Mouse (Mus musculus) cerebellum, postnatal 36 days (tissue): ENCODE data around the gene Sox12.
"Not testable (repeated sequence)": the region's sequence is repeated elsewhere in the genome, so short reads cannot be mapped to it uniquely, and the experiment has no call there.

ENCODE experiments used
- DNase-seq, 2 experiments: peaks; one replicate each; pipeline ENCODE4 v3.0.0; 2021 to 2022; ENCODE audit warnings: mixed read lengths in 2 of 2

Gene Sox12

DNA sequence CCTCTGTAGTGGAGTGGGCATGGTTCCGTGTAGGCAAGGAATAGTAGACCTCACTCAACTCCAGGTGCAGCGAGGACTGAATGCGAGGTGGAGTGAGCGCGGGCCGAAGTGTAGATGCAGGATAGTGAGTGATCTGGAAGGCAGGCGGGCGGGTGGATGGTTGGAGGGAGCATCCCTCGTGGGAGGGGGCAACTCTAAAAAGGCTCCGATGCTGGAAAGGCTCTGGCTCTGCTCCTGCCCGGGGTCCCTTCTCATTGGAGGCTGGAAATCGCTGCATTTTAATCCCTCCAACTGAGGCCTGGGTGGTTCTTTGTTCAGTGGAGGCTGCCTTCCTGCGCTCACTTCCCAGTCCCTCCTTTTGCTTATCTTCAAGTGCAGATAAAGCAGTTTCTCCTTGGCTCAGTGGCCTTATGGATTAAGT is 1.3 kb upstream of the Sox12 start:
- no peak for DNase-seq

DNA sequence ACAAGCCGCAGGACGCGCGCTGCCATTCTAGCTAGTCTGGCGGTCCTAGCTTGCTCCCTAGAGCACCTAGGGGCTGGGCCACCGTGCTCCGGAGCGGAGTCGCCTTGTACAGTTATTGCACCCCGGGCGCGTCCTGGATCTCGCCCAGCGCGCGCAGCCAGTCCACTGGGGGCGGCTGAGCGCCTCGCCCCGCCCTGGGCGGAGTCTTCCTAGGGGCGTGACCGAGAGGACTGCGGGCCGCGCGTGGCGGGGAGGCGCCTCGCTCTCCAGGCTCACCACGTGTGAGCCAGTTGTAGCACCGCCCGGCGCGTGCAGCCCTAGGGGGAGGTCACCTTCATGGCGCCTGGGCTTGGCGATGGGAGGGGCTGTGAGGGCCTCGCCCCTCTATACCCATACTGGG is 828 bp upstream of the Sox12 start:
- DNase-seq, result peak; percentile 77 to 86

GRCm38 (mm10) chr2:152397004-152397589 is 766 bp downstream of the Sox12 start:
- peak; percentile 48 to 63 for DNase-seq

- peak; percentile 40 to 61 for DNase-seq
These were observed 1.5 kb downstream of the Sox12 start for GRCm38 (mm10) chr2:152396110-152397003.

DNA sequence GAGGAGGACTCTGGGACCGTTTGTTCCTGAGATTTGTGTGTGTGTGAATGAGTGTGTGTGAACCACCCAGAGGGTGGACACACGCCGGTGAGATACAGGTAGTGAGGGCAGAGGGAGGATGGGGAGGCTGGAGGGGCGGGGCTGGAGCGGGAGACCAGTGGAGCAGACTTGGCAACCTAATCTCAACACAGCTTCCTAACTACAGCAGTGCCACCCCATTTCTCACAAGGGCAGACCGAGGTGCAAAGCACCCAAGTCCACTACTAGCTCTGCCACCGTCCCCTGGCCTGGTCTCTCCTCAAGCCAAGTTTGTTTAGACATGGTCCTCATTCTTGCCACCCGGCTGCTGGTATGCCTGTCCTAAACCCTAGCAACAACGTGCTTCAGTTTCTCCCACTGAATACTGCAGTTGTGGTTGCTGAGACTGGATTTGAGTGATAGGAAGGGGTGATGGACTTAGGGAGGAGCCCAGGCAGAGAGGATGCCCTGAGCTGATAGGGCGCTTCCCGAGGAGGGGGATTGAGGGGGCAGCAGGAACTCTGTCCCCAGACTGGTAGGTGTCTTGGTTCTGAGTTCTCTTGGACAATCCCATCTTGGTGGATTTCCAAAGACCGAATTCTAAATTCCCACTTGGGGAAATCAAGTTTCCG is 2.5 kb downstream of the Sox12 start:
- DNase-seq, result no peak

DNA sequence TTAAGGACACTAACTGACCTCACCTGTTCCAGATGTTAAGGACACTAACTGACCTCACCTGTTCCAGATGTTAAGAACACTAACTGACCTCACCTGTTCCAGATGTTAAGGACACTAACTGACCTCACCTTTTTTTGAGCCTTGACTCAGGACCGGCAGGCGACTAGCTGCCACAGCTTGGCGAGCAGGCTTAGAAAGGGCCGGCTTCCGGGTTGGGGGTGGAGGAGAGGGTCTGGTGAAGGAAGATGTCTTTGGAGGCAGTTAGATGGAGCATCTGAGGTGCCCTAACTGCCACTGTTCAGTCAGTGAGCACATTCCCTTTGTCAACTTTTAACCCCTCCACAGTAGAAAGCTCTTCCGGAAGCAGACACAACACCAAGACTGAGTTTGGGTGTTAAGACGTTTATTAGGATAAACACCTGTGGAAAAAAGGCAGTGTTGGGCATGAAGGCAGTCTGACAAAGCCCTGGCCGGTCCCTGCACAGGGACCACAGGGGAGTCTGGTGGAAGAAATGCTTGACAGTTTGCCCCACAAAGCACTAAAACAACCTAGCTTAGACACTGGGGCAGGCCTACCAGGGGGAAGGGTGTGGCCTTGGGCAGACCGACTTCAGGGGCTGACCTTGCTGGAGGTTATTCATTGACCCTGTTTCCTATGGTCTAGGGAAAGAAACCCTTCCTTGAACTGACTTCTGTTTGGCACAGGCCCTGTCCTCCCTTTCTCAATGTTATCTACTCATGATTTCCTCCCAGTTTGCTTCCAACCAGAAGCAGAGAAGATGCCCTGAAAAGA is 4.4 kb downstream of the Sox12 start:
- DNase-seq, result no peak

- DNase-seq, result peak in 1 of 2 experiments; percentile 52
These were observed 5.1 kb downstream of the Sox12 start for GRCm38 (mm10) chr2:152392786-152393185.

DNA sequence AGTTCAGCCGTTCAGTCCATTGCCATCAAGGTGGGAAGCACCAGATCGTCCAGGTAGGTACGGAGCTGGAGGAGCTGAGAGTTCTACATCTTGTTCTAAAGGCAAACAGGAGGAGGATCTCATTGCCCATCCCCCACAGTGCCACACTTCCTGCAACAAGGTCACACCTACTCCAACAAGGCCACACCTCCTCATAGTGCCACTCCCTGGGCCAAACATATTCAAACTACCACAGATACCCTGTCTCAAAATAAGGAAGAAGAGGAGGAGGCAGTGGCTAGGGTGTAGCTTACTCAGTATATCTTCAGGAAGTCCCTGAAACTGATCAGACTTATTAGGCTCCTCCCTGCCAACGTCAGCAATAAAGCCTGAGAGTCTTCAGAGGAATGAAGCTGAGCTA is 13.7 kb downstream of the Sox12 start:
- no peak for DNase-seq

DNA sequence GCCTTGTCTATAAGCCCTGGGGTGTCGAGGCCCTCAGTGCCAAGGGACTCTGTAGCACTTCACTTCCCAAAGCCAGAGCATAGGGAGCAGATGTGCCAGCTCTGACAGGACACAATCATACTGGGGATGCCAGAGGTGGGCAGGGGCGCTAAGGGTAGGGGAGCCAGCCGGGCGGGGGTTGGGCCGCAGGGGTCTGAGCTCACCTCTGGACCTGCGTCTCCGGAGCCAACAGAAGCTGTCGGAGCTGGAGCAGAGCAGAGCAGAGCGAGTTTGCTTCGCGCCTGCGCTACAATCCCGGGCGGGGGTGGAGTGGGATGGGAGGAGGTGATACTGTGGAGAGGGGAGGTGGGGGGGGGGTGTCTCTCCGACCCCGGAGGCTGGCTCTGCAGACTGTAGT is 21.5 kb downstream of the Sox12 start, which contains the start of gene Nrsn2:
Nrsn2 (minus strand) TSS at position 294 of the 397 bp plus-strand sequence.
- no peak for DNase-seq

DNA sequence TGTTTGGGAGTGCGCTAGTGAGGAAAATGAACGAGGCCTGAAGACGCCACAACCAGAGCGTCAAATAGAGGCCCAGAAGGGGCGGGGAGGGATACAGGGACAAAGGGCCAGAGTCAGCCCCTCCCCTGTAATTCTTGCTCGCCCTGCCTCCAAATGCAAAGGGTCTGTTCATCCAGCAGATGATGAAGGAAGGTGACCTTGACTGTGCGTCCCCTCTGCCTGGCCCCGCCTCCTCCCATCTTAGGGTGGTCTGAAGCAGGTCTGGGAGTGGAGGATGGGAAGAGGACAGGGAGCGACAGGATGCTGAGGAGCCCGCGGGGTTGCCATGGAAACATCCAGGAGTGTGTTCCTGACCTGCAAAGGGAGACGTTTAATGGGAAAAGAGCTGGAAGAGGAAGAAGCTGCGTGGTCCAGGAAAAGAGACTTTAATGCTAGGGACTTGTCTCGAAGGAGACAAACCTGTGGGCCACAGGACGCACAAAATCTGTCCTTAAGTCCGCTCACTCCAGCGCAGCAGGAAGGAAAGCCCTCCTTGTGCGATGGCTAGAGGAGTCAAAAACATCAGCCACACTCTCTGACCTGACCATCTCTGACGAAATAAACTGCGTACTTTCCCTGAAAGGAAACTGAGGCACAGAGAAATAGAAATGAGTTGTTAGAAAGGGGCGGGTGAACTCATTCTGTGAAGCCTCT is 22.1 kb downstream of the Sox12 start:
- peak; percentile 13 to 20 for DNase-seq

DNA sequence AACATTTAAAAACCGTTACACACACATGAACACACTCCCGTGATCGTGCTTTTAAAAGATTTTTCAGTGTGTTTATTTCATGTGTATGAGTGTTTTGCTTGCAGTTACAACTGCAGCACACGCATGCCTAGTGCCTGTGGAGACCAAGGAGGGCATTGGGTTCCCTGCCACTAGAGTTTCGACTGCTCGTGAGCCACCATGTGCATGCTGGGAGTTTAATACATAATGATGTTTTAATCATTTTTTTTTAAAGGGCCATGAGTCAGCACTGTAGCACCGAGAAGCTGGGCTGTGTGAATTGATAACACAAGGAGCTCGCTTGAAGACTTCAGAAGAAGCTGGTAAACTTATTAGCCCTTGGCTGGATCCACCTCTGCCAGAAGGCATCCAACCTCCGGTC is 24.3 kb downstream of the Sox12 start:
- DNase-seq, result no peak

DNA sequence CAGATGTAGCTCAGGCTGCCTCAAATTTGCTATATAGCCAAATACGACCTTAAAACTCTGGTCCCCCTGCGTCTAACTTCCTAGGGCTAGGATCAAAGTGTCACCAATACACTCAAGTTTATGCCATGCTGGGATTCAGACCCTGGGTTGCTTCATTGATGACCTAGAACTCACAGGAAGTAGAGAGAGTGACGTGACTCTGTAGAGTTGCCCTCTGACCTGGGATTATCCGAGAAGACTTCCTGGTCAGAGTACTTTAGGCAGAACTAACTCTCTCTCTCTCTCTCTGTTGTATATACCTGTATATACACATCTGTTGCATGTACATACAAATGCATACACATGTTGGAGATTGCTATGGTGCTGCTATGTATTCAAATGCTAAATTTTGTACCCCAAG is 25.2 kb downstream of the Sox12 start:
- DNase-seq, result no peak

DNA sequence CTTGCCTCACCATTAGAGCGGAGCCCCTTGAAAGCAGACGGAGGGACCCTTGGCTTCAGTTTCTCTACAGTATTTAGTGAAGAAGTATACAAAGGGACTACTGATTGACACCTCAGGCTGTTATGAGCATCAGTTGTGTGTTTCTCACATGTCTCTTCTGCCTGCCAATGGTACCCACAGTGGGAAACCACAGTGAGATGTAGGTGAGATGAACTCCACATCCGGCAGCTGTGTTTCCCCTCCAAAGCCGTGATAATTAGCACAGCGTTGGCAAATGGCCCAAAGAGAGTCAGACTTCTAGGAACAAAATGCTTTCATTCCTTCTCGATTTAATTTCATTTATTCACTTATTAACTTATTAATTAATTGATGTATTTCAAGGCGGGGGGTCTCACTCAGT is 25.8 kb downstream of the Sox12 start:
- DNase-seq, result no peak

- peak; percentile 46 to 54 for DNase-seq
These were observed 29.2 kb downstream of the Sox12 start for GRCm38 (mm10) chr2:152368532-152369140.

GRCm38 (mm10) chr2:152367917-152368316 is 29.9 kb downstream of the Sox12 start:
- no peak for DNase-seq

- DNase-seq, result peak; percentile 63 to 69
These were observed 34.4 kb downstream of the Sox12 start for GRCm38 (mm10) chr2:152363245-152364147.

DNA sequence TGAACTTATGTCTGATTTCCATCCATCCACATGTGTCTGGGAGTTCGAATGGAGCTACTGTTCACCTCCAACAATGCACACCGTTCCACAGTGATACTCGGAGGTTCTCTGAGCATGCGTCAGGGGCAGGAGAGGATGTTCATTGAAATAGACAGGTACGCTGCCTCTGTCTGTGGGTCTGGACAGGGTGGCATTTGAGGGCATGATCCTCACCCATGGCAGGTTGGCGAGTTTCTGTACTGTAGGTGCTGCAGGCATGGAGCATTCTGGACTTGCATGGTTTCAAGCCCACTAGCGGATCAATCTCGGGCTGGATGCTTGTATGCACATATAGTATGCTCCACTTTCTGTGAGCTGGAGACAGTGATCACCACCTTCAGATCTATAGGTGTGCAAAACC is 36.7 kb downstream of the Sox12 start:
- DNase-seq, result no peak

DNA sequence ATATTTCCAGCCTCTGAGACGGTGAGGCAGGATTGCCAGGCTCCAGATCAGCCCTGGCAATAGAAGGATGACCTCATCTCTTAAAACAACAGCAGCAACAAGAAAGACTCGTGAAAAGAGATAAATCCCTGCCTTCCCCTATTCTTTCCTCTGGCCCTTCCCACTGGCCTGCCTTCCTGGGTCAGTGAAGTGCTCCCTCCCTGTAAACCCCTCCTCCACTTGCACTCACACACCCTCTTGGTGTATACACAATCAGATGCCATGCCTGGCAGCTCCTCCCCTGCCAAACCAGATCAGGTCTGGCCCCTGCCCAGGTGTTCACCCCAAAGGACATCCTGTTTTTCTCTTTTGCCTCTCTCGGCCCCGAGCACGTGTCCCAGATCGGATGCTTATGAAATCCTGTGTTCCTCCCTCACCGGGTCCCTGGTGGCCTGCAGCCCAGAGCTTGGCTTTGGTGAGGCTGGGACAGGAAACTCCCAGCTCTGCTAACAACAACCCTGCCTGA is 37.5 kb downstream of the Sox12 start:
- DNase-seq, result no peak

- no peak for DNase-seq
These were observed 38.2 kb downstream of the Sox12 start for GRCm38 (mm10) chr2:152359616-152360015.

- DNase-seq, result not testable (repeated sequence)
These were observed 38.9 kb downstream of the Sox12 start for GRCm38 (mm10) chr2:152358977-152359376.
